Mouse (Mus musculus) ES-E14 (cell line): ENCODE results near the gene Serbp1.
A peak's percentile ranks its signal among the peaks of the same experiment; 100 is the strongest.

Experiments
- HCFC1 ChIP-seq: IDR thresholded peaks from 2 replicates; pipeline ENCODE4 v1.6.1; 2012; ENCODE audit warnings: low read length, inconsistent platforms, borderline replicate concordance; ENCODE audit not compliant: insufficient read depth
- MAFK ChIP-seq: IDR thresholded peaks from 2 replicates; pipeline ENCODE4 v1.6.1; 2014; ENCODE audit warnings: mild to moderate bottlenecking, low read depth, low read length, inconsistent platforms; ENCODE audit not compliant: insufficient read depth
- ZNF384 ChIP-seq: IDR thresholded peaks from 2 replicates; pipeline ENCODE4 v1.6.1; 2012; ENCODE audit warnings: low read depth, low read length, inconsistent platforms

- TF ChIP-seq HCFC1 (0 out of 2 replicates have a peak, but pooled peaks have one; percentile 5), ZNF384 (no peak), MAFK (no peak)
Observed at GRCm38 (mm10) chr6:67267408-67268244, 29.6 kb downstream of the Serbp1 start.
